Mouse (Mus musculus): ENCODE measurements around the gene Plcz1.

Plcz1 gene

DNA sequence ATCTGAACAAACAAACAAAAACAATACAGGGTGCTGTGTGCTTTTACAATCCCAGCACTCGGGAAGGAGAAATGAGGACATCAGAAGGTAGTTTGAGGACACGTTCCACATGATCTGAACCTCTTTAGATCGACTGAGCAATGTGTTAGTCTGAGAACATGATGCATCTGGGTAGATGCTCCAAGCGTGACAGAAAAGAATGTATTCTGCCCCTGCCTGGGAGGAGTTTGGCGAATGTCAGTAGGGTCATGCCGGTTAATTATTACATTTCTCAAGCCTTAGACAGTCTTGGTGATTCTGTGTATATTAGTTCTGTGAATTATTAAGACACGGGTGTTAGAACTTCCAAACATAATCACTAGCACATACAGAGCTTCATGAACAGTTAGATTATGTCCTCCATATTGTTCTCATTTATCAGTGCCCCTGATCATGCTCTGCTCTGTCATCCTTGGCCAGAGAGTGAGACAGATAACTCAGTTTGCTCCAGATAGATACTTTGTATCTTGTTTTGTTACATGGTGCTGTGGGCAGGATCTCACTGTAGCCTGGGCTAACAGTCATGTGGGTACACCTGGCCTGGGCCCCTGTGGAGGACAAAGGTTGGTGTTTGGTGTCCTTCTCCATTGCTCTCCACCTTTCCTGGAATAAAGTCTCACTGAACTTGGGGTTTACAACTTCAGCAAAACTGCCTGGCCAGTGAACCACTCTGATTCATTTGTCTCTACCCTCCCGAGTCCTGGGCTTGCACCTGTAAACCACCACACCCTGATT is 94.0 kb downstream of the Plcz1 start:
- no peak for DNase-seq (ENCODE audit: low read depth, low spot score)

Data from brain, embryonic 18.5 days (tissue).